Mouse (Mus musculus): ENCODE data around the gene Dynlt1a.
"Not testable (repeated sequence)": the region's sequence is repeated elsewhere in the genome, so short reads cannot be mapped to it uniquely, and the experiment has no call there.

DNA sequence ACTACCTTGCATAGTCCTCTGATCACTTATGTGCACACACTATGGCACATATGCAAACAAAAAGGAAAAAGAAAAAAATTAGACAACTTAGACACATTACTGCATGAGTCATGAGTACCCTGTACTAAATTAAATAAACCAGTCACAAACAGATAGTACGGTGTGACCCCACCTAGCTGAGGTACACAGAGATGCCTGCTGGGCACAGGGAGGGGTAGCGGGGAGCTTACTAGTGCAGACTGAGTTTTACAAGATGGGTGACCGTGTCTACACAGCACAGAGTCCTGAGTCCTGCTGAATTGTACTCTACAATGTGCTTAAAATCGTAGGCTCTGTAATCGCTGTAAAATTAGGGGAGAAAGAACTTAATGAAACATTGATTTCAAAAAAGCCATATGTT is 31.1 kb downstream of the Dynlt1a start:
- TF ChIP-seq POLR2A (IDR thresholded peaks at IDR 0.05; ENCODE audit: extremely low read depth, insufficient read depth, low read length); CTCF (IDR thresholded peaks at IDR 0.05; ENCODE audit: low read depth, low read length): not testable (repeated sequence)
